Mouse (Mus musculus): ENCODE results near the gene Napa. TPM values are rescaled to one million over a fixed set of nuclear protein-coding genes. Genes with fewer than 3 reads are reported as not detected.

Gene Napa
- 100 to 1,000 TPM; 196 to 221 TPM for polyA plus RNA-seq (2017; shearing (Covaris generic))

GRCm38 (mm10) chr7:16098021-16099017 is at the start of gene Napa:
Gene Napa, plus strand, starts transcription at chr7:16098458.

GRCm38 (mm10) chr7:16061219-16062098 is 36.8 kb upstream of the Napa start, which contains the start of gene Zfp541:
Gene Zfp541, plus strand, starts transcription at chr7:16061814.

GRCm38 (mm10) chr7:16119569-16120261 is 21.5 kb downstream of the Napa start, which contains the start of gene Kptn:
Gene Kptn, plus strand, starts transcription at chr7:16119895.

GRCm38 (mm10) chr7:16129421-16129845 is 31.2 kb downstream of the Napa start, which contains the start of gene Slc8a2:
Gene Slc8a2, plus strand, starts transcription at chr7:16129826.

Other genes with a start within 250 kb of the Napa start
- not detected for gene Crx, start 218.5 kb upstream of the Napa start, polyA plus RNA-seq (2017; shearing (Covaris generic))
- under 1 TPM in 1 of 2 experiments, not detected in 1; 0.44 TPM for gene Crxos, start 215.8 kb upstream of the Napa start, polyA plus RNA-seq (2017; shearing (Covaris generic))
- gene Selenow, start 176.1 kb upstream of the Napa start, polyA plus RNA-seq (2017; shearing (Covaris generic)), result 100 to 1,000 TPM; 605 to 626 TPM
- gene Nop53, start 152.4 kb upstream of the Napa start, polyA plus RNA-seq (2017; shearing (Covaris generic)), result 100 to 1,000 TPM; 413 to 538 TPM
- gene Ehd2, start 130.9 kb upstream of the Napa start, polyA plus RNA-seq (2017; shearing (Covaris generic)), result under 1 TPM; 0.10 to 0.50 TPM
- 1 to 10 TPM; 5.9 to 7.1 TPM for gene Bicra, start 50.5 kb upstream of the Napa start, polyA plus RNA-seq (2017; shearing (Covaris generic))
- gene Zfp541, start 36.6 kb upstream of the Napa start, polyA plus RNA-seq (2017; shearing (Covaris generic)), result under 1 TPM in 1 of 2 experiments, not detected in 1; 0.10 TPM
- gene Kptn, start 21.4 kb downstream of the Napa start, polyA plus RNA-seq (2017; shearing (Covaris generic)), result 10 to 100 TPM; 23.9 to 29.7 TPM
- gene Slc8a2, start 31.4 kb downstream of the Napa start, polyA plus RNA-seq (2017; shearing (Covaris generic)), result not detected
- gene Meis3, start 76.6 kb downstream of the Napa start, polyA plus RNA-seq (2017; shearing (Covaris generic)), result 10 to 100 TPM; 40.0 to 47.0 TPM
- 10 to 100 TPM; 17.4 to 31.8 TPM for gene Dhx34, start 123.6 kb downstream of the Napa start, polyA plus RNA-seq (2017; shearing (Covaris generic))
- under 1 TPM in 1 of 2 experiments, not detected in 1; 0.37 TPM for gene C5ar2, start 145.7 kb downstream of the Napa start, polyA plus RNA-seq (2017; shearing (Covaris generic))
- gene C5ar1, start 161.1 kb downstream of the Napa start, polyA plus RNA-seq (2017; shearing (Covaris generic)), result 1 to 10 TPM in 1 of 2 experiments, under 1 TPM in 1; 0.17 to 1.1 TPM
- 1 to 10 TPM; 5.6 to 5.7 TPM for gene Inafm1, start 175.2 kb downstream of the Napa start, polyA plus RNA-seq (2017; shearing (Covaris generic))
- gene Ccdc9, start 188.3 kb downstream of the Napa start, polyA plus RNA-seq (2017; shearing (Covaris generic)), result 10 to 100 TPM; 43.3 to 51.9 TPM
- 10 to 100 TPM; 21.9 to 35.8 TPM for gene Bbc3, start 209.9 kb downstream of the Napa start, polyA plus RNA-seq (2017; shearing (Covaris generic))

Data from activated CD4-positive, CD25-positive, alpha-beta regulatory T cell (primary cell).